8 mouse cellular contexts compared by ENCODE assay signal in the genomic region with DNA sequence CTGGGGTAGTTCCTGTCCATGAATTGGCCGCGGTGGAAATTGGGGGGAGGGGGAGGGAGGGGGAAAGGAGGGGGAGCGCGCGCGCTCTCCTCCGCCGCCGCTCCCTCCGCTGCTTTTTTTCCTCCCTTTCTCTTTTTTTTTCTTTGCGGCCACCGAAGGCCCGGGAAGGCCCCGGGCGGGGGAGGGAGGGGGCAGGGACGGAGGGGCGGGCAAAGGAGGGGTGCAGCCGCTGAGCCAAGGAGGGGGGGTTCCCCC. TPM values are rescaled to one million over a fixed set of nuclear protein-coding genes. Genes with fewer than 3 reads are reported as not detected.
A peak's percentile ranks its signal among the peaks of the same experiment; 100 is the strongest.
DNase-seq lines count a peak whose midpoint lies in the region; ATAC-seq and TF ChIP-seq lines count a peak whose summit lies in the region.

TSS of gene Prr12 (minus strand) at position 20 of the 255 bp plus-strand sequence.

- TF ChIP-seq EP300 in MEL (IDR thresholded peaks at IDR 0.05; ENCODE audit: low read depth in 1 of 2, low read length in 2 of 2) = no peak

- WGBS in intestine, embryonic 14.5 days = 0% methylated on average over 2 of the region's 18 CpGs
- 0% methylated on average over 15 of the region's 18 CpGs for WGBS in midbrain, embryonic 10.5 days

- no peak for TF ChIP-seq CTCF in MEL (IDR thresholded peaks at IDR 0.05 in 2 of 3, conservative IDR thresholded peaks at IDR 0.05 in 1 of 3; ENCODE audit: control insufficient read depth in 1 of 3, insufficient read depth in 1 of 3, low read depth in 2 of 3, low read length in 3 of 3, poor library complexity in 1 of 3, severe bottlenecking in 1 of 3)

- ATAC-seq in erythroblast, adult 5-6 weeks (replicated peaks; ENCODE audit: low FRiP score, poor library complexity, severe bottlenecking) = no peak
- ATAC-seq in intestine, embryonic 14.5 days (replicated peaks; ENCODE audit: low FRiP score, low TSS enrichment, low read depth) = no peak; the same call in 1 of the 2 replicates
- ATAC-seq in megakaryocyte-erythroid progenitor cell, adult 5-6 weeks (replicated peaks; ENCODE audit: low FRiP score, low TSS enrichment, poor library complexity, severe bottlenecking) = no peak

- peaks cover 26% of the 10 kb centered on the region for H3K36me3 ChIP-seq in erythroblast, embryonic 14.5 days (ENCODE audit: control insufficient read depth)
- H3K36me3 ChIP-seq in MEL (ENCODE audit: control insufficient read depth in 1 of 2, insufficient read depth in 2 of 2, low read length in 2 of 2) = peaks cover 0 to 5% of the 10 kb centered on the region in 2 experiments; a peak in 2 of 4 replicates
- H3K36me3 ChIP-seq in intestine, embryonic 14.5 days (ENCODE audit: control insufficient read depth, insufficient read depth, low read length) = peaks cover 27% of the 10 kb centered on the region
- peaks cover 34% of the 10 kb centered on the region for H3K36me3 ChIP-seq in midbrain, embryonic 10.5 days

- H3K27me3 ChIP-seq in erythroblast, embryonic 14.5 days (ENCODE audit: control insufficient read depth) = no peaks in the 10 kb centered on the region
- H3K27me3 ChIP-seq in MEL (ENCODE audit: control insufficient read depth in 1 of 2, insufficient read depth in 2 of 2, low read length in 2 of 2) = no peaks in the 10 kb centered on the region
- H3K27me3 ChIP-seq in intestine, embryonic 14.5 days (replicated peaks; ENCODE audit: control insufficient read depth, insufficient read depth, low read length) = no peaks in the 10 kb centered on the region
- no peaks in the 10 kb centered on the region for H3K27me3 ChIP-seq in midbrain, embryonic 10.5 days (ENCODE audit: low read depth, poor library complexity, severe bottlenecking)

- H3K79me2 ChIP-seq in MEL (ENCODE audit: control insufficient read depth, insufficient read depth, low read length, poor library complexity) = peaks cover 25% of the 10 kb centered on the region

- peaks cover 42% of the 10 kb centered on the region for H3K4me1 ChIP-seq in erythroblast, embryonic 14.5 days (ENCODE audit: control insufficient read depth)
- peaks cover 3 to 15% of the 10 kb centered on the region in 2 experiments; a peak in 3 of 4 replicates for H3K4me1 ChIP-seq in MEL (ENCODE audit: control insufficient read depth in 1 of 2, insufficient read depth in 2 of 2, low read length in 2 of 2)
- H3K4me1 ChIP-seq in intestine, embryonic 14.5 days (replicated peaks; ENCODE audit: control insufficient read depth, insufficient read depth, low read length) = peaks cover 10% of the 10 kb centered on the region; the same call in 1 of the 2 replicates
- H3K4me1 ChIP-seq in midbrain, embryonic 10.5 days = peaks cover 50% of the 10 kb centered on the region

- no peak for DNase-seq in MEL (ENCODE audit: low read depth, low spot score)
- DNase-seq in forelimb bud, embryonic 11.5 days (ENCODE audit: low read depth, low spot score) = peak; percentile 66
- no peak for DNase-seq in intestine, embryonic 14.5 days (ENCODE audit: low spot score)
- no peak for DNase-seq in midbrain, embryonic 10.5 days (ENCODE audit: low spot score)
- DNase-seq in right cerebral cortex, postnatal 36 days (ENCODE audit: low spot score in 2 of 2) = no peak

- TF ChIP-seq POLR2A in MEL (IDR thresholded peaks at IDR 0.05; ENCODE audit: control insufficient read depth in 1 of 2, insufficient read depth in 1 of 2, low read depth in 1 of 2, low read length in 2 of 2, poor library complexity in 1 of 2) = no peak

- H3K9ac ChIP-seq in MEL (ENCODE audit: control insufficient read depth, low read depth, low read length, poor library complexity, severe bottlenecking) = peak within 1 kb of the TSS; percentile 81
- H3K9ac ChIP-seq in intestine, embryonic 14.5 days (ENCODE audit: low read length) = peak within 1 kb of the TSS; percentile 80

- no peaks in the 10 kb centered on the region for H3K9me3 ChIP-seq in erythroblast, embryonic 14.5 days (ENCODE audit: control insufficient read depth, low read length)
- H3K9me3 ChIP-seq in MEL (replicated peaks; ENCODE audit: insufficient read depth, low read length) = no peaks in the 10 kb centered on the region
- no peaks in the 10 kb centered on the region for H3K9me3 ChIP-seq in intestine, embryonic 14.5 days (ENCODE audit: control insufficient read depth, low read length)
- H3K9me3 ChIP-seq in midbrain, embryonic 10.5 days (replicated peaks) = no peaks in the 10 kb centered on the region

- no peak for TF ChIP-seq RAD21 in MEL (IDR thresholded peaks at IDR 0.05; ENCODE audit: low read depth, low read length)

- H3K4me3 ChIP-seq in erythroblast, embryonic 14.5 days (replicated peaks) = peak within 1 kb of the TSS; percentile 74
- peak within 1 kb of the TSS; percentile 73 to 93 for H3K4me3 ChIP-seq in MEL (ENCODE audit: control insufficient read depth in 1 of 2, insufficient read depth in 1 of 2, low read depth in 2 of 2, low read length in 2 of 2)
- H3K4me3 ChIP-seq in intestine, embryonic 14.5 days (ENCODE audit: low read depth, low read length) = peak within 1 kb of the TSS; percentile 78
- H3K4me3 ChIP-seq in midbrain, embryonic 10.5 days = peak within 1 kb of the TSS; percentile 98

- H3K27ac ChIP-seq in MEL (ENCODE audit: control insufficient read depth, low read depth, low read length) = peak within 1 kb of the TSS; percentile 95
- peak within 1 kb of the TSS; percentile 98 for H3K27ac ChIP-seq in intestine, embryonic 14.5 days (ENCODE audit: low read depth)
- peak within 1 kb of the TSS; percentile 100 for H3K27ac ChIP-seq in midbrain, embryonic 10.5 days (replicated peaks)

- peak within 1 kb of the TSS; percentile 98 for H3K4me2 ChIP-seq in intestine, embryonic 14.5 days (ENCODE audit: low read length)

TF ChIP-seq in MEL, 35 proteins besides CTCF, POLR2A, EP300 and RAD21:
- TF ChIP-seq GATA1 (IDR thresholded peaks at IDR 0.05; ENCODE audit: low read depth, low read length) = no peak
- peak; percentile 78; the same call in 1 of the 2 replicates for TF ChIP-seq ZNF384 (IDR thresholded peaks at IDR 0.05; ENCODE audit: low read depth, low read length)

RNA-seq across cellular contexts. Expression of gene Prr12, which starts in this region (rescaled TPM):
- polyA plus RNA-seq in erythroblast, embryonic 14.5 days (2012) = 1.6 and 2.9 TPM in 2 replicates
- total RNA-seq in erythroblast, adult 5-6 weeks (2015; ENCODE audit: low replicate concordance) = 3.3 and 6.1 TPM in 2 replicates
- total RNA-seq in erythroblast, adult 5-6 weeks (2017; ENCODE audit: low replicate concordance) = 0.60 and 0.70 TPM in 2 replicates
- total RNA-seq in MEL (2012; rRNA removed) = 3.3 and 3.5 TPM in 2 replicates
- polyA plus RNA-seq in MEL (2012; ENCODE audit: insufficient read depth in 1 of 2, insufficient read length in 2 of 2, low read depth in 1 of 2, low replicate concordance in 2 of 2, missing spikeins in 1 of 2) = 10 to 100 TPM in 1 of 2 experiments, not detected in 1; 32.1 TPM
- polyA plus RNA-seq in intestine, embryonic 14.5 days (2014; fragmentation: Nextera tagmentation; extraction: Ambion mirVana) = 14.0 and 15.0 TPM in 2 replicates
- 10.8 and 11.3 TPM in 2 replicates for polyA plus RNA-seq in midbrain, embryonic 10.5 days (2016; fragmentation: Nextera tagmentation; extraction: Ambion mirVana)
- total RNA-seq in megakaryocyte-erythroid progenitor cell, adult 5-6 weeks (2014; fragmentation: Nextera tagmentation) = 26.6 and 28.7 TPM in 2 replicates
- 1.9 and 2.1 TPM in 2 replicates for total RNA-seq in megakaryocyte-erythroid progenitor cell, adult 5-6 weeks (2017)
